Mouse (Mus musculus) E14TG2a.4 (cell line): ENCODE measurements around the gene Cks2.

Experiments
- CTCF ChIP-seq: conservative IDR thresholded peaks from 2 replicates; pipeline ENCODE4 v1.5.1; 2014; ENCODE audit warnings: low read length
- NANOG ChIP-seq: IDR thresholded peaks from 2 replicates; pipeline ENCODE4 v1.6.1; 2014; ENCODE audit warnings: borderline replicate concordance, low read length, mixed read lengths

- no peak for TF ChIP-seq CTCF
- no peak for TF ChIP-seq NANOG
Observed at GRCm38 (mm10) chr13:51677041-51677440, 32.0 kb downstream of the Cks2 start.
